Mouse (Mus musculus) hindbrain, postnatal 0 days (tissue): ENCODE data around the gene Pakap. TPM values are rescaled to one million over a fixed set of nuclear protein-coding genes. Genes with fewer than 3 reads are reported as not detected.

ENCODE experiments used
- ATAC-seq: fragments of 200-750 bp; cut with Nextera tagmentation; 2 replicates; pipeline ENCODE4 v1.8.0; 2017; ENCODE audit warnings: mild to moderate bottlenecking, moderate TSS enrichment, moderate library complexity
- DNase-seq: peaks from one replicate; pipeline ENCODE4 v3.0.0-alpha.2; 2015; ENCODE audit warnings: low spot score
- H3K27ac ChIP-seq: fragments of 300-500 bp; sonication (generic); 2 replicates; pipeline ENCODE4 v1.5.1; 2014; ENCODE audit warnings: mild to moderate bottlenecking
- H3K27me3 ChIP-seq: fragments of 300-500 bp; sonication (generic); 2 replicates; pipeline ENCODE4 v1.6.1; 2014; ENCODE audit warnings: low read length, mixed read lengths; ENCODE audit not compliant: insufficient read depth
- H3K36me3 ChIP-seq: fragments of 300-500 bp; sonication (generic); 2 replicates; pipeline ENCODE4 v1.6.1; 2014; ENCODE audit warnings: low read length, mixed read lengths; ENCODE audit not compliant: insufficient read depth
- H3K4me1 ChIP-seq: fragments of 300-500 bp; sonication (generic); 2 replicates; pipeline ENCODE4 v1.6.1; 2014; ENCODE audit warnings: antibody characterized with exemption, low read length, mixed read lengths; ENCODE audit not compliant: insufficient read depth
- H3K4me2 ChIP-seq: fragments of 300-500 bp; sonication (generic); 2 replicates; pipeline ENCODE4 v1.6.1; 2014; ENCODE audit warnings: low read depth, mild to moderate bottlenecking, low read length, moderate library complexity, mixed read lengths
- H3K4me3 ChIP-seq: fragments of 300-500 bp; sonication (generic); 2 replicates; pipeline ENCODE4 v1.5.1; 2014; ENCODE audit warnings: low read length
- H3K9ac ChIP-seq: fragments of 300-500 bp; sonication (generic); replicated peaks from 2 replicates; pipeline ENCODE4 v1.6.1; 2014; ENCODE audit warnings: mild to moderate bottlenecking, low read length, moderate library complexity, mixed read lengths
- H3K9me3 ChIP-seq: fragments of 300-500 bp; sonication (generic); 2 replicates; pipeline ENCODE4 v1.6.1; 2016; ENCODE audit warnings: low read length, mixed read lengths
- CTCF ChIP-seq: IDR thresholded peaks from 2 replicates; pipeline ENCODE4 v1.5.1; 2016; ENCODE audit warnings: antibody characterized with exemption, control low read depth, low read depth
- WGBS: fragments of 180-500 bp; shearing (Covaris S2); extraction: QIAGEN DNeasy Blood & Tissue Kit; methylation state at CpG from one replicate; pipeline ENCODE4 v1.1.7; 2014; 5-methylcytosine and 5-hydroxymethylcytosine counted together
- polyA plus RNA-seq: library from polyadenylated mRNA; unstranded; fragments of >200 nt; fragmentation: Nextera tagmentation; extraction: Ambion mirVana; gene quantifications from 2 replicates; pipeline ENCODE4 v1.2.1, GENCODE M21; 2015
- total RNA-seq: library from RNA; depleted of rRNA; stranded (reverse); fragments of >200 nt; gene quantifications from 2 replicates; pipeline ENCODE4 v1.2.3, GENCODE M21; 2014

Pakap gene
- total and polyA plus RNA-seq, 2 experiments from 2014 or later: 9.7 to 14.3 TPM

DNA sequence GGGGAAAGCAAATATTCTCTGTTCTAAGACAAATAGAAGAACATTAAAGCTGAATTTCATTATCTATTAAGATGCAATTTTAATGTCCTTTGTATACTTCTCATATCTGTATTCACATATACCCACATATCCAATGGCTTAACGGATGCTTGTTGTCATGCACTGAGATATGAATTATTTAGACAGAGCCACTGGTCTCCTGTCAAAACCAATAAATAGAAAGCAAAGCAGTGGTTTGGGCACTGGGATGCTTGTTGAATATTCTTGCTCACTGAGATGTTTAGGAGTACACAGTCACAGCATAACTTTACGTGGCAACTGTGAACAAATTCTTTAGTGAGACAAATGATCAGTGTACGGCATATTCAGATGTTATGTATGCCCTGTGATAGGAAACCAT lies 73.0 kb downstream of the Pakap start:
- Histone ChIP-seq H3K9me3 (no peaks in the 10 kb centered on the region), H3K4me3 (no peak overlapping the region), H3K27me3 (no peaks in the 10 kb centered on the region), H3K4me1 (peaks cover 4% of the 10 kb centered on the region; the same call in 1 of the 2 replicates), H3K36me3 (no peaks in the 10 kb centered on the region), H3K4me2 (no peak overlapping the region), H3K27ac (no peak overlapping the region), H3K9ac (no peak overlapping the region)
- no peak for ATAC-seq
- WGBS: 77% methylated on average over 3 of the region's 3 CpGs
- no peak for TF ChIP-seq CTCF
- no peak for DNase-seq

- WGBS: 89% methylated on average over 1 of the region's 1 CpGs
- ATAC-seq: no peak
- H3K27ac ChIP-seq: no peak overlapping the region
- H3K27me3 ChIP-seq: no peaks in the 10 kb centered on the region
- DNase-seq: no peak
- no peaks in the 10 kb centered on the region for H3K4me1 ChIP-seq
- TF ChIP-seq CTCF: no peak
- no peak overlapping the region for H3K4me2 ChIP-seq
- H3K9ac ChIP-seq: no peak overlapping the region
- H3K4me3 ChIP-seq: no peak overlapping the region
- no peaks in the 10 kb centered on the region for H3K9me3 ChIP-seq
- no peaks in the 10 kb centered on the region for H3K36me3 ChIP-seq
Measured at GRCm38 (mm10) chr4:57650994-57651393, 83.0 kb downstream of the Pakap start.

GRCm38 (mm10) chr4:57651547-57651946 lies 83.6 kb downstream of the Pakap start:
- no peak for TF ChIP-seq CTCF
- no peaks in the 10 kb centered on the region for H3K36me3 ChIP-seq
- no peak overlapping the region for H3K4me2 ChIP-seq
- no peak overlapping the region for H3K4me3 ChIP-seq
- ATAC-seq: no peak
- no peak overlapping the region; the same call in 1 of the 2 replicates for H3K27ac ChIP-seq
- no peak for DNase-seq
- H3K9ac ChIP-seq: no peak overlapping the region
- H3K9me3 ChIP-seq: no peaks in the 10 kb centered on the region
- H3K4me1 ChIP-seq: no peaks in the 10 kb centered on the region
- 83% methylated on average over 8 of the region's 8 CpGs for WGBS
- no peaks in the 10 kb centered on the region for H3K27me3 ChIP-seq

- WGBS: 83% methylated on average over 5 of the region's 5 CpGs
- ATAC-seq: no peak
Measured at GRCm38 (mm10) chr4:57652185-57652904, 84.4 kb downstream of the Pakap start.

GRCm38 (mm10) chr4:57655966-57656365 lies 88.0 kb downstream of the Pakap start:
- H3K4me2 ChIP-seq: no peak overlapping the region
- H3K27me3 ChIP-seq: no peaks in the 10 kb centered on the region
- H3K36me3 ChIP-seq: no peaks in the 10 kb centered on the region
- H3K4me1 ChIP-seq: peaks cover 6% of the 10 kb centered on the region
- ATAC-seq (no peak), DNase-seq (no peak)
- H3K9me3 ChIP-seq: no peaks in the 10 kb centered on the region
- 75% methylated on average over 1 of the region's 1 CpGs for WGBS
- H3K9ac ChIP-seq: no peak overlapping the region
- no peak overlapping the region for H3K27ac ChIP-seq
- no peak overlapping the region for H3K4me3 ChIP-seq
- no peak for TF ChIP-seq CTCF

More at GRCm38 (mm10) chr4:57652185-57652904, 84.4 kb downstream of the Pakap start:
- Histone ChIP-seq H3K27ac (no peak overlapping the region), H3K4me3 (no peak overlapping the region), H3K4me2 (no peak overlapping the region), H3K27me3 (no peaks in the 10 kb centered on the region), H3K9ac (no peak overlapping the region), H3K9me3 (no peaks in the 10 kb centered on the region), H3K4me1 (no peaks in the 10 kb centered on the region), H3K36me3 (no peaks in the 10 kb centered on the region)
- no peak for TF ChIP-seq CTCF
- no peak for DNase-seq

DNA sequence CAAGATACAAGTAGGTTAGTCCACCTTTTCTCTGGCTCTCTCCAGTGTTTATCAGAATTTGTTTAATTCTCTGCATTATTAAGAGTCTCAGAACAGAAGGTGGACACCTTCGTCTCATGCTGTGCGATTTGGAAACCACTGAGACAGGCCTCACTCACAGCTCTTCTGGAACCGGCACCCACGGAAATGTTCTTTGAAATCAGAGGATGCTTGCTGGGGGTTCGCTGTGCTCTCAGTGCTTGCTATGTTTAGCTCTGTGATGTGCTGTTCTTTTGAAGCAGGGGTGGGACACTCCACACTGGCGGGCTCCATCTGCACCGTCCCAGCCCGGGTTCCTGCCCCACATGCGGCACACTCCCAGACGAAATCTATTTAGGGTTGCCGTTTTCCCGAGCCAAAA lies 88.4 kb downstream of the Pakap start:
- no peak overlapping the region for H3K4me2 ChIP-seq
- TF ChIP-seq CTCF: no peak
- DNase-seq: no peak
- H3K36me3 ChIP-seq: no peaks in the 10 kb centered on the region
- H3K27ac ChIP-seq: no peak overlapping the region
- H3K4me1 ChIP-seq: peaks cover 6% of the 10 kb centered on the region
- H3K4me3 ChIP-seq: no peak overlapping the region
- WGBS: 93% methylated on average over 12 of the region's 12 CpGs
- H3K9ac ChIP-seq: no peak overlapping the region
- no peaks in the 10 kb centered on the region for H3K9me3 ChIP-seq
- H3K27me3 ChIP-seq: no peaks in the 10 kb centered on the region
- ATAC-seq: no peak

- H3K4me2 ChIP-seq: no peak overlapping the region
- no peaks in the 10 kb centered on the region for H3K27me3 ChIP-seq
- TF ChIP-seq CTCF: 0 out of 2 replicates have a peak, but pooled peaks have one; percentile 16
- DNase-seq (no peak), ATAC-seq (no peak)
- H3K9ac ChIP-seq: no peak overlapping the region
- H3K27ac ChIP-seq: no peak overlapping the region
- no peaks in the 10 kb centered on the region for H3K9me3 ChIP-seq
- WGBS: 89% methylated on average over 3 of the region's 3 CpGs
- peaks cover 6% of the 10 kb centered on the region for H3K4me1 ChIP-seq
- no peak overlapping the region for H3K4me3 ChIP-seq
- no peaks in the 10 kb centered on the region for H3K36me3 ChIP-seq
Measured at GRCm38 (mm10) chr4:57656861-57657260, 88.9 kb downstream of the Pakap start.
